Mouse (Mus musculus): Measurements from ENCODE around the gene Mybphl.

GRCm38 (mm10) chr3:108363626-108364025 lies 1.1 kb upstream of the Mybphl start:
- TF ChIP-seq CTCF (IDR thresholded peaks at IDR 0.05; ENCODE audit: borderline replicate concordance, control insufficient read depth, extremely low read depth, insufficient read depth, low read length, poor library complexity) (no peak), POLR2A (IDR thresholded peaks at IDR 0.05; ENCODE audit: control insufficient read depth, extremely low read depth, insufficient read depth, low read length, poor library complexity) (no peak)
